Mouse (Mus musculus) testis, postnatal 10 days (tissue): ENCODE measurements around the gene Fkbp11.

Experiments
- DNase-seq: peaks from one replicate; pipeline ENCODE4 v3.0.0; 2021; ENCODE audit warnings: low spot score

The Fkbp11 gene

DNA sequence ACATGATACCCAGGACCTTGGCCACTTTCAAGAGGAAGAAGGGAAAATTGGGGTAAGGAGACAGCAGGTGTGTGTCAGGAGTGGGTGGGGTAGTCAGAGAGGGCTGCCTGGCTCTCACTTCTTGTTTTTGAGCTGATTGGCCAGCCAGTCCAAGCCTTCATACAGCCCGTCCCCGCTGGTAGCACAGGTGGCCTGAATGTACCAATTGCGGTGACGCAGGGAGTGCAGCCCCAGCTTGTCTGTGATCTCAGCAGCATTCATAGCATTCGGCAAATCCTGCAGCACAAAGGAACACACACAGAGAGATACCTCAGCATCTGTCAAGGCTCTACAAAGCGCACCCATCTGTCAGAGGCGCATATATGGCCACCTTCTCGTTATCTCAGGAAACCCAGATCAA is 12.2 kb upstream of the Fkbp11 start:
- no peak for DNase-seq

DNA sequence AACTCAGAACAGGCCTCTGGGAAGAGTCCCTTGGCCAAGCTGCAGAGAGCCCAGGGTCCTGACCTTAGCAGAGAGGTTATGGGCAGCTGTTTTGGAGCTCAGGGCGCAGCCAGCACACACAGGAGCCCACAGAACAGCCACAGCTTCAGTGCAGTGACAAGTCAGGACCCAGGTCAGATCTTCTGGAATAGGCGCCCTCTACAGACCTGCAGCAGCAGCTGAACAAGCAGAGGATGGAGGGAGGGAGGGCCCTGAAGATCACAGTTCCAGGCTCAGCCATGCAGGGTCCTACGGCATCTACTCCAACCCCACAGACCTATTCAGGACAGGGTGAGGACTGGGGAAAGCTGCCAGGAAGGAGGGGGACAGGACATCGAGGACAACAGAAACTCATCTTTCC is 10.8 kb upstream of the Fkbp11 start:
- no peak for DNase-seq

DNA sequence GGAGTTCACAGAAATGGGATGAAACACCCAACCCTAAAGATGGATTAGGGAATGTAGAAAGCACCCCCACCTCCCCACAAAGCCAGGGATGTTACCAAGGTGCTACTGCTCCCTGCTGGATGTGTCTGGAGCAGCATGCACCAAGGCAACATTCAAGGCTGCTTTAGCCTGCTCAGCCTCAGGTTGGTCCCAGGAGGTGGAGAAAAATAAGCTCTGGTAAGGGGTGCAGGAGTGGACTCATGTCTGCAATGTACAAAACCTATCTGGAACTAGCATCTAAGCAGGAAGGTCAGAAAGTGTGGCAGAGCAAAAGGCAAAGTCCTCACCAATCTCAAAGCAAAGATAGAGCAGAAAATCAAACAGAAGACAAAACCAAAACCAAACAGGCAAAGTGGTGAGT is 9.9 kb upstream of the Fkbp11 start:
- peak; percentile 68 for DNase-seq

DNA sequence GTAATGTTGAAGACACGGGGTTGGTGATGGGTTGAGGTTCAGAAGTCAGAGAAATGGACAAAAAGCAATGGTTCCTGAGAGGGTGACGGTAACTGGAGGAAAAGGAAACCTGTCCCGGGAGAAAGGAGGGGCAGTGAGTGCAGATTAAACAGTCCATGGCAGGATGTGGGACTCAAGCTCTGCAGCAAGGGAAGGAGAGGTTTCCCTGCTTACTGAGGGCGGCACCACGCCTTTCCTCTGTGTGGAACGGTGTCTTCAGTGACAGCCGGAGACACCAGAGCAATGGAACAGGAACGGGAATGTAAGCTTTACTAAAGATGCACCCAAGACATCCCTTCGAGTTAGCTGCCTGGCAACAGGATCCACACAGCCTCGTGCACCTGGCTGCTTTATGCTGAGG is 8.5 kb upstream of the Fkbp11 start:
- no peak for DNase-seq

DNA sequence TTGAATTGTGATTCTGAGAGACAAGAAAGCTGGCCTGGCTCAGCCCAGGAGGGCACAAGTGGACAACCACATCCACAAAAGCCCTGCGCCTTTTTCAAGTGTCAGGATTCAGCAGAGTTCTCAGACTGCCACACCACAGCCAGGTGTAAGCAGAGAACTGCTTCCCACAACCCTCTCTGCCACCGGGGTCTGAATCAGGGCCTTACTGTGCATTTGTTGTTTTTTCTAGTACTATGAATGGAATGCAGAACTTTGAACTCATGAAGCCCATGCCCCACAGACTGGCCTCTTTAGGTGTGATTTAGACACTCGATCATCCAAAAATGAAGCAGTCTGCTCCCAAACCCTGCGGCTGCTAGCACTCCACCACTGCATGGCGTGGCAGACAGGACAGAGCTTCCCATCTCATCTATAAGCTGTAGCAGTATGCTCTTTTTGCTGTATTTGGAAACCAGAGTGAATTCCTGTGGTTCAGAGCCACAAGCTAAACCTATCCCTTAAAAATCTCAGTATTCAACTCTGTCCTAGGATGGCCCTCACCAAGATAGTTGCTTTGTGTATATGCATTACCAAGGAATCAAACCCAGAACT is 6.1 kb upstream of the Fkbp11 start:
- no peak for DNase-seq

DNA sequence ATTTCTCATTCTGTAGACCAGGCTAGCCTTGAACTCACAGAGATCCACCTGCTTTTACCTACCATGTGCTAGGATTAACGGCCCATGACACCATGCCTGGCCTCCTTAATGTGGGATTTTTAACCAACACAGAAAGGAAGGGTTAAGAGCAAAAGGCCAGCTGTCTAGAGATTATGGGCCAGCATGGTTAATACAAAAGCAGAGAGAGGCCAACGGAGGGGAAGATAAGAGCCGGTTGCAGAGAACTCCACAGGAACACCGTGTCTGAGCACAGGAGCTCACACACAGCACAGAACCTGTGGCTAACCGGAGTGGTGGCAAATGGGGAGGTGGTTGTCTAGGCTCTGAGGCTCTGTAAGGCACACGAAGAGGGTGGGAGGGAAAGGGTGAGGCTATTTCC is 5.4 kb upstream of the Fkbp11 start:
- DNase-seq, result no peak

DNA sequence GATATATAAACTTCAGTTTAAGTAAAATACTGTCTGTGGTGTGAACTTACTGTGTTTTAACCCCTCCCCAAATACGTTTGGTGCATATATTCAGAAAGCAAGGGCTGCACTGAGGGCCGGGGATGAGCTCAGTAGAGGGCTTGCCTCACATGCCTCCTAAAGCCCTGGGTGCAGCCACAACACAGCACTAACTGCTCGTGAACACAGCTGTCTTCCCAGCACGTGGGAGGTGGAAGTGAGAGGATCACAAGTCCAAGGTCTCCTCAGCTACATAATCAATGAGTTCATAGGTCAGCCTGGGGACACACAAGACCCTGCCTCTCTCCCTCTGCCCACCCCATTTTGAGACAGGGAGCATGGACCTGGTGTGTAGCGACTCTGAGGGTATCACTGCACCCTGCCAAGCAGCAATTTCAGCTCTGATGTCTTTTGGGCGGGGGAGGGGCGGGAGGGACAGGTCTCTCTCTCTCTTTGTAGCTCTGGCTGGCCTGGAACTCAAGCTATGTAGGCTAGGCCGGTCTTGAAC is 4.1 kb upstream of the Fkbp11 start:
- DNase-seq, result no peak

DNA sequence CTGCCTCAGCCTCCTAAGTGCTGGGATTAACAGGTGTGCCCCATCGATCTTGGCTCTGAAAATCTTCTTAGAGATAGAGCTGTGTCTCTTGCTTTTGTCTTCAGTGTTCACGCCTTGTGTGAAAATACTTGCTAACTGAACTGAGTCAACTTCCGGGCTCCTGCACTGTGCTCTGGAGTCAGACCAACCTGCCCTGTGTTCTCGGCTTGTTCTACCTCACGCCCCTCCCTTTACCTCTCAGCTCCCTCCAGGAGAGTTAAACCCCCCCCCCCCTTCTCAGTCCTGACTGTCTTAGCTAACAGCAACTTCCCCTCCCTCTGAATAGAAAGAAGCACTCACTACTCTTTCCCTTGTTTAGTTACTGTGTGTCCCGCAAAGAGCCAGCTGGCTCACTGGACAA is 2.8 kb upstream of the Fkbp11 start:
- no peak for DNase-seq

DNA sequence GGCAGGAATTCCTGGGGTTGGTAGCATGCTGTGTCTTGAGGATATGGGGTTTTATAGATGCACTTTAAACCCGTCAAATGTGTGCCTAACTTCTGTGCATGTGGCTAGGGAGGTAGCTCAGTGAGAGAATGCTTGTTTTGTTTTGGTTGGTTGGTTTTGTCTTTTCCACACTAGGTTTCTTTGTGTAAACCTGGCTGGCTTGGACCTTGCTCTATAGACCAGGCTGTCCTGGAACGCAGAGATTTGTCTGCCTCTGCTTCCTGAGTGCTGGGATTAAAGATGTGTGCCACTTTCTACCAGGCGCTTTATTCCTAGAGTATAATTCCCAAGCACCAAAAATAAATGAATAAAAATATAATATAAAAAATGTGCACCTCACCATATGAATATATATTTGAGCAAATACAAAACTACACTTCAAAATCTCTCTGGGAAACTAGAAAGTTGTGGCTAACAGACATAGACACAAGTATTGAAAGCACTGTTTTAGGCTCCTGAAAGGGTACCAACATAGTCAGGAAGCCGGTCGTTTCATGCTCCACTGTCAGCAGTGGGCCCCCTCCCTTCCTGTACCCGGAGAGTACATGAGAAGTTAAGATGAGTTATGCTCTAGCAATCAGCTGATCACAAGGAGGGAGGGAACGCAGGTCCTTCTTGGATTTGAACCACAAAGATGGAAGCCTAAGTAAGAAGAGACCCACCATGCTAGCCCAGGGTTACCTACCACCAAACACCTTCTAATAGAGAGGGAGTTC is 2.0 kb upstream of the Fkbp11 start:
- no peak for DNase-seq

DNA sequence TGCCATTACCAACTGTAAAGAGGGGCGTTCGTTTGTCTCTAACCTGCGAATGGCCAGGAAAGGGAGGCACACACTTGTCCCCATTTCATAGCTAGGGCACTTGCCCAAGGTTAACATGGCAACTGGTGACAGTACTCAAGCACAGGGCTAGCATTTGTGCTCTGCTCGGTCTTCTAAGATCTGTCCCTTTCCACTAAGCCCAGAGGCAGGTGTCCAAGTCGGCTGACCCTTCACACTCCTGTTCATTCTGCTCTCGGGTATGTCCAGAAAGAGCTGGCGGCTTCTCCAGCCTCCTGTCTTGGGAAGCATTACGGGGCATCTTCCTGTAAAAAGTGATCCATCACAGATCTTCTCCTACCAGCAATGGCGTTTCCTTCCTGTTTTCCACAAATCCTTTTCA is 368 bp upstream of the Fkbp11 start:
- no peak for DNase-seq

DNA sequence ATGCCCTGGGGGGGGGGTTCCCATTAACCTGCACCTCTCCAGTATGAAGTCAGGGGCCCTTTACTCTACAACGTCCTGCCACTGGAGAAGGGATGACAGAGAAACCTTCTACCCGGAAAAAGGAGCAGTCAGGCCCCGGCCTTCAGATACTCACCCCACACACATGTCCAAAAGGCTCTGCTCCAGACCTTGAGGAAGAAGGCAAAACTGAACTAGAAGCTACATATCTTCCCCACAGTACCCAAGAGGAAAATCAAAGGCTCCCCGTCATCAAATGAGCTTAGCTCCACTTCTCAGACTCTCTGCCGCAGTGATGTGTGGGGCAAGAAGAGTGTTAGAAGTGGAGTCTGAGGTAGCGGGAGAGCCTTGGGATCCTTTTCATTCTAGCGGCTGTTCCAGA is 1.3 kb downstream of the Fkbp11 start:
- no peak for DNase-seq

DNA sequence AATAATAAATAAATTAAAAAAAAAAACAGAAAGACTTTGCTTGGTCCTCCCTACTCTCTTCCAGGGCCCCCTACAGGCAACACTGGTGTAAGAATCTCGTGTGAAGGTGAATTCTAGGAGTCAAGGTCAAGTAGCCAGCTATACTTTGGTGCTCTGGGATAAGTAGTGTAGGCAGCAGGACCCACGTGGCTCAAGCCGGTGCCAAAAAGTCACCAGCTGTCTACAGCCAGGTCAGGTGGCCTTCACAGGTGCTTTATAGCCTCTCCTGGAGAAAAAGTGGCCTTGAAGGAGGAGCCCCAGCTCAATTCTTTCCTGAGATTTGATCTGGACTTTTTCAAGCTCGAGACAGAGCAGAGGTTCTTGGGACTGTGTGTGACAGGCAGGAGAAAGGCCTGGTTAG is 1.9 kb downstream of the Fkbp11 start:
- DNase-seq, result no peak

DNA sequence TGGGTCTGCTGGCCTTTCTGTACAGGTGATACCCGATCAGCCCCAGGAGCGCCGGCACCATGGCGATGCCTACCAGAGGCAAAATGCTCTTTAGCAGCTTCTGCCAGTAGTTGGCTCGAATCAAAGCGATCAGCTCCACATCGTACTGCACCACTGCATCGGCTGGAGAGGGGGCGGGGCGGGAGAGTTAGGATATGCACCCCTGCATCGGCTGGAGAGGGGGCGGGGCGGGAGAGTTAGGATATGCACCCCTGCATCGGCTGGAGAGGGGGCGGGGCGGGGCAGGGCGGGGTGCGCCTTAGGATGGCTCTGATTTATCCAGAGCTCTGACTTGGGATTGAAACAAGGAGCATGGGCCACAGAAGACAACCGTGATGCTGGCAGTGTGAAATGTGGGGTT is 3.6 kb downstream of the Fkbp11 start:
- no peak for DNase-seq

DNA sequence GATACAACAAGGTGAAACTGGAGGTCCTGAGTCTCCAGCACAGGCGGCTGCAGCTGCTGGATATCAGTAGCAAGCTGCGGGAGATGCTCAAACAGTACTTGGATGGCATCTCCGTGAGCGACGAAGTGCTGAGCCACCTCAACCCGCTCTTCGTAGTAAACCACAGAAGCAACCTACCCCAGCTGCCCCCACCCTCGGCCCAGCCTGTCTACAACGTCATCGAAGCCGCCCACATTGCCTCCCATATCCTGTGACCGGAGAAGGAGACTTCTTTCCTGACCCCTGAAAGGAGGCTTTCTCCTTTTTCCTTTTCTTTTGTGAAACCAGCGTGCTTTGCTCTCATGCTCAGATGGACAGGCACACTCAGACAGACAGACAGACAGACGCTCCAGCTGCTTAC is 5.1 kb downstream of the Fkbp11 start:
- no peak for DNase-seq

DNA sequence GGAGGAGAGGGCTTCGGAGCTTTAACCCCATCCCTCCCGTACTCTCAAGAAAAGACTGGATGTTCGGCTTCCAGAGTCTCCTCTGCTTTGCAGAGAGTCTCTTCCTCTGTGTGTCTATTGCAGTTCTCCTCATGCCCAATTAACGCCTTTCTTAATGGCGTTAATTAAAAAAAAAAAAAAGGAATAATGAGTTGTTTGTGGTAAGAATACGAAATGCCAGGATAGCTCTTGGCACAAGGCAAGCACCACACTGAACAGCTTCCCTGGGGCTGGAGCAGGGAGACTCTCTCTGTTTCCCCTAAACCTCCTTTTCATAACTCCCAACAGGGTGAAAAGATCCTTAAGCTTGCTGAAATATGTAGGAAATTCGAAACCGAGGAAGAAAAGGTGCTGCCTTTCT is 5.8 kb downstream of the Fkbp11 start:
- DNase-seq, result no peak

DNA sequence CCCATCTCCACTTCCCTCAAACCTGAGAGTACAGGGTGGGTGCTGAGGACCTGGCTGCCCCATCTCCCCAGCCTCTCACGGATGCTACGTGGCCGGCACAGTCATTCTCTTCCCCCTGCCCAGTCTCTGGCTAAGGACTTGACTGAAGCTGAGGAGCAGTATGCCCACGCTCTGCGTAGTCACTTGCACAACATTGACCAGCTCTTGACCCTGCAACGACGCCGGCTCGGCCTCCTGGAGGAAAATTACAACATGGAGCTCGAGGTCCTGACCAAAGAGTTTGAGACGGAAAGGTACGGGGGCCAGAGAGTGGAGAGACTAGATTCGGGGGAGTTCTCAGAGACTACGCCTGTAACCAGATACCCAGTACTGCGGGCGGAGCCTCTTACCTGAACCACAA is 10.7 kb downstream of the Fkbp11 start:
- DNase-seq, result no peak

DNA sequence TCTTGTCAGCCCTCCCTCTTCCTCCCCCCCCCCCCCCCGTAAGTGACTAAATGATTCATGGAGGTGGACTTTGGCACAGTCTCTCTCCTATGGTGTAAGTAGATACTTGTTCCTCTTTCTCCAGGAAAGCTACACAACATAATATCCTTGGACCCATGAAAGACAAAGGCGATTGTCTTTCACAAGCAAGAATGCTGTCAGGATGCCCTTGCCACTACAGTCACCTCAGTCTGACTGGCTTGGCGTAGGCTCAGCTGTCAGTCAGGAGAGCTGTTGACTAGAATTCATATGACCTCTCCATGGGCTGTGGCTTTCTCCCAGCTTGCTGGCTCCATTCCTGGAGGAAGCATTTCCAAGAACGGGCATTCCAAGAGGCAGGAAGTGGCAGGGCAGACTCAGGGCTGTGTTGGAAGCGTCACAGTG is 13.8 kb downstream of the Fkbp11 start:
- no peak for DNase-seq

DNA sequence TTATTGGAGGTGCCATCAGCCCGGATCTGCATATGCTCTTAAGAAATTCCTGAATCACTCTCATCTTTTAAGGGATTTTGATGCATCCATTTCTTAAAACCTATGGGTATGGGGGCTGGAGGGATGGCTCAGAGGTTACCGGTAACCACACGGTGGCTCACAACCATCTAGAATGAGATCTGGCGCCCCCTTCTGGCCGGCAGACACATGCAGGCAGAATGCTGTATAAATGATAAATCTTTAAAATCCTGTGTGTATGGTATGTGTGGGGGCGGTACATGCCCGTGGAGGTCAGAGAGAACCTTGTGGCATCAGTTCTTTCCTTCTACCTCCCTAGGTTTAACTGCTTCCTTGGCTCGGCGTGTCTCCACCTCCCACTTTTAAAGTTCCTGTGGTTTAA is 17.6 kb downstream of the Fkbp11 start:
- peak; percentile 91 for DNase-seq

DNA sequence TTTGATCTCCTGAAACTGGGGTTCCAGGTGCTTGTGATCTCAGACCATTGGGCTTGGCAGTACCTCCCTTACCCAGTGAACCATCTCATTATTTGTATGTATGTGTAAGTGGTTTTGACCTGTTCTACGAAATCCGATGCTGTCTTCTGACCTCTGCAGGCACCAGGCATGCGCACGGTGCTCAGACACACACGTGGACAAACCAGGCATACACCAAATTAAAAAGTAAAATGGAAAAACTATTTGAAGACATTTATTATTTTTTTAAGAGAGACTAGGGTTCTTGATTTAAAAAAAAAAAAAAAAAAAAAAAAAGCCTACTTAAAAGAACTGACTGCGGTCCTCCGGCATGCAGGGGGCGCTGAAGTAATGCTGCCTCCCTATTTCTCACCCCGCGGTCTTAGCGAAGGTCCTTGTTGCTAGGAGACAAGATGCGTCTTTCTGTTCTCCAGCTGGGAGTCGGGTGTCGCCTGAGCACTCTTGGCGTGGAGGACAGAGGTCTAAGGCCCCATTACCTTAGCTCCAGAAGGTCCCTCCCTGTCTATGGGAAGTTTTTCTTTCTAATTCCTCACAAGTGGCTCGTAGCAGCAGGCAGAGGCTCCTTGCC is 20.1 kb downstream of the Fkbp11 start, which contains the start of gene Ccdc65:
Ccdc65 (plus strand) TSS at position 442 of the 607 bp plus-strand sequence.
- DNase-seq, result peak; percentile 91

DNA sequence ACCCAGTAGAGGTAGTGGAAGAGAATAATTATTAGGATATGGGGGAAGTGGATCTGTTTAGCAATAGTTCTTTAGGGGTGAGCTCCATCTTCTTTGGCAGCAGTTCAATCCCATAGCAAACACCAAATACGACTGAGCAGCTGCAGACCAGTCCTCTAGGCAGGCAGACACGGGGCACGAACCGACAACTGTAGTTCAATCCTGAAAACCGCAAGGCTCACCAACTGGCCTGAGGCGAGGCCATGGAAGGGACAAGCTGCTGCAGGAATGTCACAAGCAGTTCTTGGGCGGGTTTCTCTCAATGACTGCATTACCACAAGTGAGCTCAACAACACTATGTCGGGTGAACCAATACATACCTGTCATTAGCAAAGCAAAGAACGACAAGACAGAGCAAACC is 23.7 kb downstream of the Fkbp11 start:
- DNase-seq, result no peak

DNA sequence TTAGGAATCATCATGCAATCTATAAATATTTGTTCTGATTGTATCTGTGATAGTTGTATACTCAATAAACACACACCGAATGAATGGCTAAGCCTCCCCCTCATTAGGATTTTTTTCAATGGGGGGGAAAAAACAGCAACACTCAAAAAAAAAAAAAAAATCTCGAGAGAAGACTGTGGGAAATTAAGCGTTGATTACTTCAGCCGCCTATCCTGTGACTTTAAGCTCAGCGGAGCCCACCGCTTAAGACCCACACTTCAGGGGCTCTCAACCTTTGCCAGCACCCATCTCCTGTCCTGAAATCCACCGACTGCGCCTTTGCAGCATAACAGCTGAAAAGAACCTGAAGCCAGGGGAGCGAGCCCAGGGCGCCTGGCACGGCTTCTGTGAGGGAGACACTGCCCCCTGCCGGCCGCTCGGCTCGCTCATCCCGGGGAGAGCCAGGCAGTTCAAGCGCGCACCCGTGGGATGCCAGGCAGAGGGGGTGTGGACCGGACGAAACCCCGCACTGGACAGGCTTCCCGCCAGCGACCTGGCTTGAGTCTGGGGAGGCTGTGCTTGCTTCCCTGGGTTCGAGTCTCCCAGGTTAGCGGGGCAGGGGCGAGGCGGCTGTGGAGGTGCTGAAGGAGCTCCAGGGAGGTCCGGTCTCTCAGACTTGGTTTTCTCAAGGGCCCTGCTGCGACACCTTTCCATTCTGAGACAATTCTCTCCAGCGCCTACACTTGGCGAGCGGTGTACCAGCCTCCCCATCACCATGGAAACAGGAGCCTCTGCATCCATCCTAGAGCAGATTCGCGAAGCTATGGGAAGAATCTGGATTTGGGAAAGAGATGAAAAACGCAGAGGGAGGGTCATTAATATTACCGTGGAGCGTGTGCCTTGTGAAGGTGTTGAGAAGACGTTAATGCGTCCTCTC is 28.6 kb downstream of the Fkbp11 start:
- DNase-seq, result peak; percentile 95

DNA sequence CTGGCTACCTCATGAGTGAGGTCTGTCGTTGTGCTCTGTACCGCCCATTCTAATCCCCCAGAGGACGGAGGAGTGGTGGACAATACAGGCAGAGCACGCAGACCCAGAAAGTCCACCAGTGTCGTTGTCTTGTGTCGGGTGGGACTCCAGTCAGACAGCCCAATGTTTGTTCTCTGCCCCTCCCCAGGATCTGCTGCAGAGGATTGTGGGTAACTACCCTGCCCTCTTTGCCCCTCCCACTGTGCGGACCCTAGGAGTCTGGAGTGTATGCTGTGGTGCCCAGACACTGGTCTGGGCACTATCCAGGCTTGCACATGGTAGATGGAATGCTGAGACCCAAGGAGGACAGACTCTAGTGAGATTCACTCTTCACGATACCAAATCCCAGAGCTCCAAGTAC is 31.8 kb downstream of the Fkbp11 start:
- DNase-seq, result no peak
